In genomic region chr2:4428407-4428855, GRCm38 (mm10) we compare ENCODE assay signal across 12 mouse cellular contexts.
DNase-seq lines count a peak whose midpoint lies in the region; ATAC-seq lines count a peak whose summit lies in the region.
"Had no signal": no experiment of that assay in that cellular context is flagged by ENCODE, and none has a peak within 500 bp of the region (broad histone marks: within the 10 kb centered on the region; RNA-seq: fewer than 3 reads in every experiment).

No protein-coding gene starts in this region.

- H3K4me1 ChIP-seq in embryonic facial prominence, embryonic 14.5 days (ENCODE audit: control insufficient read depth, insufficient read depth, low read length): peaks cover 7% of the 10 kb centered on the region
- peaks cover 12% of the 10 kb centered on the region for H3K4me1 ChIP-seq in embryonic facial prominence, embryonic 10.5 days
- H3K4me1 ChIP-seq in heart, embryonic 16.5 days (ENCODE audit: control insufficient read depth, insufficient read depth, low read length): peaks cover 18% of the 10 kb centered on the region
- H3K4me1 ChIP-seq in limb, embryonic 13.5 days: peaks cover 24% of the 10 kb centered on the region
- peaks cover 17% of the 10 kb centered on the region for H3K4me1 ChIP-seq in limb, embryonic 10.5 days
- H3K4me1 ChIP-seq: liver, embryonic 15.5 days had no signal

- no peak overlapping the region for H3K4me3 ChIP-seq in embryonic facial prominence, embryonic 14.5 days (ENCODE audit: low read depth, low read length)
- H3K4me3 ChIP-seq in embryonic facial prominence, embryonic 10.5 days: no peak overlapping the region
- no peak overlapping the region for H3K4me3 ChIP-seq in heart, embryonic 16.5 days (ENCODE audit: low read length)
- H3K4me3 ChIP-seq in limb, embryonic 13.5 days: no peak overlapping the region
- no peak overlapping the region for H3K4me3 ChIP-seq in limb, embryonic 10.5 days
- H3K4me3 ChIP-seq: liver, embryonic 15.5 days had no signal

- H3K27me3 ChIP-seq in embryonic facial prominence, embryonic 14.5 days (replicated peaks; ENCODE audit: control insufficient read depth, insufficient read depth, low read length): no peaks in the 10 kb centered on the region
- H3K27me3 ChIP-seq in embryonic facial prominence, embryonic 10.5 days (replicated peaks; ENCODE audit: low read depth, poor library complexity, severe bottlenecking): no peaks in the 10 kb centered on the region
- H3K27me3 ChIP-seq in heart, embryonic 16.5 days (ENCODE audit: control insufficient read depth, insufficient read depth, low read length): no peaks in the 10 kb centered on the region
- no peaks in the 10 kb centered on the region for H3K27me3 ChIP-seq in limb, embryonic 13.5 days
- no peaks in the 10 kb centered on the region for H3K27me3 ChIP-seq in limb, embryonic 10.5 days (ENCODE audit: low read depth, poor library complexity, severe bottlenecking)
- H3K27me3 ChIP-seq: liver, embryonic 15.5 days had no signal

- H3K36me3 ChIP-seq in embryonic facial prominence, embryonic 14.5 days (ENCODE audit: control insufficient read depth, insufficient read depth, low read length): peaks cover 11% of the 10 kb centered on the region; the same call in 1 of the 2 replicates
- H3K36me3 ChIP-seq in embryonic facial prominence, embryonic 10.5 days (replicated peaks): peaks cover 34% of the 10 kb centered on the region
- H3K36me3 ChIP-seq in heart, embryonic 16.5 days (ENCODE audit: control insufficient read depth, insufficient read depth): no peaks in the 10 kb centered on the region
- H3K36me3 ChIP-seq in limb, embryonic 13.5 days: peaks cover 25% of the 10 kb centered on the region
- peaks cover 24% of the 10 kb centered on the region for H3K36me3 ChIP-seq in limb, embryonic 10.5 days
- H3K36me3 ChIP-seq: liver, embryonic 15.5 days had no signal

- no peaks in the 10 kb centered on the region for H3K9me3 ChIP-seq in embryonic facial prominence, embryonic 14.5 days (ENCODE audit: control insufficient read depth, low read length)
- no peaks in the 10 kb centered on the region for H3K9me3 ChIP-seq in embryonic facial prominence, embryonic 10.5 days
- H3K9me3 ChIP-seq in heart, embryonic 16.5 days (replicated peaks; ENCODE audit: control insufficient read depth, low read length): no peaks in the 10 kb centered on the region
- no peaks in the 10 kb centered on the region for H3K9me3 ChIP-seq in limb, embryonic 13.5 days
- no peaks in the 10 kb centered on the region for H3K9me3 ChIP-seq in limb, embryonic 10.5 days (replicated peaks)
- H3K9me3 ChIP-seq: liver, embryonic 15.5 days had no signal

- intact Hi-C loops in heart, postnatal 25 days (cut with DNase I): no loop called here
- intact Hi-C loops in gastrocnemius, postnatal 36 days (cut with DNase I): no loop called here

- H3K4me2 ChIP-seq in embryonic facial prominence, embryonic 14.5 days (ENCODE audit: low read depth, low read length): no peak overlapping the region
- H3K4me2 ChIP-seq in heart, embryonic 16.5 days (ENCODE audit: low read depth, low read length): no peak overlapping the region
- H3K4me2 ChIP-seq in limb, embryonic 13.5 days (replicated peaks): no peak overlapping the region
- H3K4me2 ChIP-seq: liver, embryonic 15.5 days had no signal

- H3K27ac ChIP-seq in embryonic facial prominence, embryonic 14.5 days (replicated peaks; ENCODE audit: low read depth, low read length): peak overlapping the region; percentile 21; the same call in 1 of the 2 replicates
- no peak overlapping the region for H3K27ac ChIP-seq in embryonic facial prominence, embryonic 10.5 days (replicated peaks)
- H3K27ac ChIP-seq in heart, embryonic 16.5 days (ENCODE audit: low read length): peak overlapping the region; percentile 28
- no peak overlapping the region for H3K27ac ChIP-seq in limb, embryonic 13.5 days
- no peak overlapping the region for H3K27ac ChIP-seq in limb, embryonic 10.5 days
- H3K27ac ChIP-seq: liver, embryonic 15.5 days had no signal

- DNase-seq in embryonic facial prominence, embryonic 14.5 days (ENCODE audit: low spot score): peak; percentile 82
- DNase-seq in embryonic facial prominence, embryonic 10.5 days (ENCODE audit: low spot score): no peak
- no peak for DNase-seq in heart, postnatal 25 days (ENCODE audit: low spot score)
- no peak for DNase-seq in limb, embryonic 10.5 days (ENCODE audit: low spot score)
- no peak for DNase-seq in gastrocnemius, postnatal 36 days
- DNase-seq: cerebellum, postnatal 25 days; gastrocnemius, postnatal 10 days had no signal

- 51% methylated on average over 7 of the region's 7 CpGs for WGBS in embryonic facial prominence, embryonic 14.5 days
- WGBS in embryonic facial prominence, embryonic 10.5 days: 71% methylated on average over 7 of the region's 7 CpGs
- WGBS in heart, embryonic 16.5 days: 41% methylated on average over 7 of the region's 7 CpGs
- WGBS in limb, embryonic 13.5 days: 59% methylated on average over 7 of the region's 7 CpGs
- 89% methylated on average over 7 of the region's 7 CpGs for WGBS in limb, embryonic 10.5 days

- H3K9ac ChIP-seq in embryonic facial prominence, embryonic 14.5 days (ENCODE audit: low read depth, low read length): no peak overlapping the region
- H3K9ac ChIP-seq in heart, embryonic 16.5 days (ENCODE audit: low read length): no peak overlapping the region
- H3K9ac ChIP-seq in limb, embryonic 13.5 days: no peak overlapping the region
- H3K9ac ChIP-seq: liver, embryonic 15.5 days had no signal

- ATAC-seq in embryonic facial prominence, embryonic 14.5 days (ENCODE audit: low read depth): peak; percentile 73
- no peak for ATAC-seq in heart, embryonic 16.5 days (replicated peaks; ENCODE audit: extremely low read depth, insufficient read depth, low FRiP score)
- ATAC-seq in limb, embryonic 13.5 days (ENCODE audit: low FRiP score, low read depth): peak; percentile 59
- peak; percentile 27 to 50; a peak in 2 of 4 replicates for ATAC-seq in hematopoietic stem cell, adult 5-6 weeks (replicated peaks in 1 of 2; ENCODE audit: insufficient read depth in 1 of 2, low FRiP score in 2 of 2, low TSS enrichment in 1 of 2, low read depth in 1 of 2, poor library complexity in 2 of 2, severe bottlenecking in 2 of 2)
- ATAC-seq: midbrain, embryonic 16.5 days had no signal

Comparison
In these comparisons a context has a peak if more than half of its experiments do, and no peak if none do; other contexts are left out.
1. H3K27ac ChIP-seq: peak in embryonic facial prominence, embryonic 14.5 days (single experiment) and heart, embryonic 16.5 days (single experiment); none in embryonic facial prominence, embryonic 10.5 days (single experiment), limb, embryonic 13.5 days (single experiment) and limb, embryonic 10.5 days (single experiment).